Mouse (Mus musculus) G1E-ER4 (cell line): ENCODE data around the gene Iqgap3. TPM values are rescaled to one million over a fixed set of nuclear protein-coding genes. Genes with fewer than 3 reads are reported as not detected.

Experiments used
- GATA1 ChIP-seq: IDR thresholded peaks from one replicate; pipeline ENCODE4 v1.8.0; 2012; ENCODE audit warnings: low read length, inconsistent platforms
- polyA plus RNA-seq: library from polyadenylated mRNA; stranded (reverse); fragments of >175 nt; gene quantifications from 2 replicates; pipeline ENCODE4 v1.2.3, GENCODE M21; 2012

Iqgap3 gene
- polyA plus RNA-seq, 1 experiment: 7.6 TPM

DNA sequence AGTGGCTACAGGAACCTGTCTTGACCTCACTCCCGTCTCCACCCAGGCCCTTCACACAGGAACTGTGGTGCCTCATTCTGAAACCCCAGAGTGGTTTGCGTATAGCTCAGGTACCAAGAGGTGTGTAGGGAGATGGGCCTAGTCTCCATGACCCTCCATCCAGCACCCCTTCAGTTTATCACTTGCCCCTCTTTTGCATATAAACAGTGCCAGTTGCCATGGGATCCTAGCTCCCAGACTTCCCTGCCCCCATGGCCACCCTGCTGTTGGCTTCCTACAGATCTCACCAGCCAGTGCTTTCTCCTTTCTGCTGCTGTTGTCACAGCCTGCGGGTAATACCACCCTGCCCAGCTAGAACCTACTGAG is 69.2 kb downstream of the Iqgap3 start:
- no peak for TF ChIP-seq GATA1

DNA sequence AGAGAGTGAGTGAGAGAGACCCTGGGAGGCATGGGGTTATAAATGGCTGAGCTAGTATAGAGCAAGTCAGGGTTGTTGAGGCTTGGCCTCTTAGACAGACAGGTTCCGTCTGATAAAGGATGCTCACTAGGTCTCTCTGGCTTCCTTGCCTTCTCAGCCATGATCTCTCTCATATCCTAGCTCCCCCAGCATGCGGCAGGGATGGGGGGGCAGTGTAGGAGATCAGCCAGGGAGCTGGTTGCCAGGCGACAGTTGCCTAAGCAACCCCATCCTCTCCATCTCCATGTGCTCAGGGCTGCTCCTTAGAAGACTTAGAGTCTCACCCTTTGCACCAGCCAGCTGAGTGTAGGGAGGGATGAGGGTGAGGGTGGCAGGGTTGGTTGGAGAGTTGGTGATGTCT is 70.3 kb downstream of the Iqgap3 start:
- TF ChIP-seq GATA1: no peak

DNA sequence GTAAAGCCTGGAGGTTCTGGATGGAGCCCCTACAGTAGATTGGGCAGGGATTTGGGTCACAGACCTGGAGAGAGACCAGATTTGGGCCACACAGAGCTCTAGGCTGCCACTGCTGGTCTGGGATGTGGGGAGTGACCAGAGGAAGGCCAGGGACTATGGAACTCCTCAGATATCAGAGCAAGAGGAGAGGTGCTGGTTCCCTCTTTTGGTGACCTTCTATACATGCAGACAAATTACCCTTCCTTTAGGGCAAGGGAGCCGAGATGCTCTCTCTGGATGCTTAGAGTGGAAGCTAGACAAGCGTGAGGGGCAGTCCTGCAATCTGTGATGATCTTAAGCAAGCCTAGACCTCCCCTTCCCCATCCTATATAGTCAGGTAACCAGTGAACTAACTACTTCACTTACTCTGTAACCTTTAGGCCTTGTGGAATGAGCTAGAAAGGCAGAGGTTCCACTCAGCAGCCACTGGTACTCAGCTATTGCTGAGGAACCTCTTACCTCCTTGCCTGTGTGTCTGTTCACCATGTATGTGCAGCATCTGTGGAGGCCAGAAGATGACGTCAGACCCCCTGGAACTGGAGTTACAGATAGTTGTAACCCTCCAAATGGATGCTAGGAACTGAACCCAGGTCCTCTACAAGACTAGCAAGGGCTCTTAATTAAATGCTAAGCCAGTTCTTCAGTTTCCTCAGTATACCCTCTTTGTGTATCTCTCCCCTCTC is 71.7 kb downstream of the Iqgap3 start:
- no peak for TF ChIP-seq GATA1

DNA sequence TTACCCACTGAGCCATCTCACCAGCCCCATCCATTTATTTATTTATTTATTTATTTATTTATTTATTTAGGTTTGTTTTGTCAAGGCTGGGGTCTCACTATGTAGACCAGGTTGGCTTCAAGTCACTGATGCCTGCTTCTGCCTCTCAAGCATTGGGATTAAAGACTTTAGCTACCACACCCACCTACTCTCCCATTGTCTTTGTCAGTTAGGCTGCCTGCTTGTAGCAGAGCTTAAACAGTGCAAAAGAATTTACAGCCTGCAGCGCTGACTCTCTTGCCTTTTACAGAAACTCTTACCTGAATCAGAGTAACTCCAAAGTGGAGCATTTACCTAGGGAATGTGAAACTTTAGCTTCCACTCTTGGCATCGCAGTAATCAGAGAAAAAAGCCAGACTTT is 72.5 kb downstream of the Iqgap3 start:
- no peak for TF ChIP-seq GATA1

DNA sequence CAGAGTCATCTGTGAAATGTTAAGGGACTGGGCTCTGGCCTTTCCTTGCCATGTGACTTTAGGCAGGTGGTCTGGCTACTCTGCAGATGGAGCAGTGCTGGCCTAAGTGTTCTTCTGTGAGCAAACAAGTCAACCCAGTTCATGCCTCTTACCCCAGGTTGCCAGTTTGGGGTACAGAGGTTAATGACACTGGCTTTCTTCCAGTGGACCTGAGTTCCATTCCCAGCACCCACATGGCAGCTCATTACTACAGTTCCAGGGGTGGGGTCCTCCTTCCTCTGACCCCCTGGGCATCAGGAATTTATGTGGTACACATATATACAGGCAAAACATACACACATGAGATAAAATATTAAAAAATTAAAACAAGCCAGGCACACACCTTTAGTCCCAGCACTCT is 75.0 kb downstream of the Iqgap3 start:
- no peak for TF ChIP-seq GATA1

DNA sequence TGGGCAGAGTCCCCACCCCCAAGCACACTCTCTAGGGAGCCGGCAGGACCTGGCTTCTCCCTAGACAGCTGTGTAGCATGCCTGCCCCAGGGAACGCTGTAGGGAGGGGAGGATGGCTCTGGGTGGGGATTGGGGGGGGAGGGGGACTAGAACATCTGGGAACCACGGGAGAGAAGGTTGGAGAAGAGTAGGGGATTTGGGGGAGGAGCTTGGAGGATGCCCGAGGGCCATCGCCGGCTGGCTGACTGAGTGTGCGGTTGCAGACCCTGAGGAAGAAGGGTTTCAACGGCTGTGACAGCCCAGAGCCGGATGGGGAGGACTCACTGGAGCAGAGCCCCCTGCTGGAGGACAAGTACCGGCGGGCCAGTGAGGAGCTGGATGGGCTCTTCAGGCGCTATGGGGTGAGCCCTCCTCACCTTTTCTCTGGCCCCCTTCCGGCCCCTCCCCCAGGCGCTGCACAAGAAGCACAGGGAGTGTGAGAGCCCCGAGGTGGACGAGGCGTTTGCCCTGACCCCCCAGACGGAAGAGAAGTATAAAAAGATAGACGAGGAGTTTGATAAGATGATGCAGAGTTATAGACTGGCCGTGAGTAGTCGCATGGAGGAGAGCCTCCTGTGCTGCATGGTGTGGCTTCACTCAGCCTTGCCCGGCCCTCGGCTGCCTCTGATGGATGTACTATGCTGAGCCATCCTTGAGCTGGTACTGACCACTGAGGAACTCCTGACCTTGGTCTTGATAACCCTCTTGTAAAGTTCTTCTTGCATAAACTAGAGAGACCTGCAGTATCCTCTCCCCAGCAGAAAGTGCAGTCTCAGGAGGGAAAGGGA is 76.2 kb downstream of the Iqgap3 start:
- TF ChIP-seq GATA1: no peak

DNA sequence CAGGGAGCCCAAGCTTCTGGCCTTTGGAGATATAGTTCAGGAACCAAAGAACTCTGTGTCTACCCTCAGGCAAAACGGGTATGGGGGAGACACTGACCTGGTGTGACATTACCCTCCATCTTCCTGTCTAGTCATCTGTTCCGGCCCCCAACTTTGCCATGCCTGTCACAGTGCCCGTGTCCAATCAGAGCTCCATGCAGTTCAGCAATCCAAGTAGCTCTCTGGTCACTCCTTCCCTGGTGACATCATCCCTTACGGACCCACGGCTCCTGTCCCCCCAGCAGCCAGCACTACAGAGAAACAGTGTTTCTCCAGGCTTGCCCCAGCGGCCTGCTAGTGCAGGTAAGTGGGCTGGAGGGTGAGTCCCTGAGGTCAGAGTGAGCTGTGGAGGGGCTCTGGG is 77.2 kb downstream of the Iqgap3 start:
- TF ChIP-seq GATA1: no peak

DNA sequence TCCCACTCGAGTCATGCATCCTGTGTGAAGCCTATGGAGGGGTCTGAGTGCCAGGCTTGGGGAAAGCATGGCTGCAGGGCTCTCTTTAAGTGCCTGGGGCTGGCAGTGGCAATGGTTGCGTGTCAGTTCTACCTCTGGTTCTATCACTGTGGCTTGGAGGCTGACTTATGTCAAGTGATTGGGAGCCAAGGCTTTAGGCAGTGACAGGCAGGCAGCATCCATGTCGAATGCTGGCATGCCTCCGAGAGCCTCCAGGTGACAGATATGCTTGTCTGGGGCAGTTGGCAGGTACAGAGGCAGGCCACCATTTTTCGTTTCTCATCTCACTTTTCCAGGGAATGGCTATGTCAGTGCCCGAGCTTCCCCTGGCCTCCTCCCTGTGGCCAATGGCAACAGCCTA is 79.1 kb downstream of the Iqgap3 start:
- no peak for TF ChIP-seq GATA1

DNA sequence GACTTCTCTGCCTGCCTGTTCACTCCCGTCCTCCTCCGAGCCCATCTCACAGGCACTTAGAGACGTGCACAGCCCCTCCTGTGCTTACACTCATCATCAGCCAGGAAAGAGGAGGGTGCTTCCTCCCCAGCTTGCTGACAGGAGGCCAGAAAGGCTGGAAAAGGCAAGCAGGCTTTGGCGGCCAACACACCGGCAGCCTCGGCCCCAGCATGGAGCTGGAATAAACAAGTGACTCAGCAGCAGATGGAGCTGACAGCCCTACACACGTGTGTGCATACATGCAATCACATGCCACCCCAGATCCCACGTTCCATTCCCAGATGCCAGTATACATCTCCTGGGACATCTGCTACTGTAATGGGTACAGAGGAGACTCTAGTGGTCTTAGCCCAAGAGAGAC is 80.5 kb downstream of the Iqgap3 start:
- TF ChIP-seq GATA1: no peak

DNA sequence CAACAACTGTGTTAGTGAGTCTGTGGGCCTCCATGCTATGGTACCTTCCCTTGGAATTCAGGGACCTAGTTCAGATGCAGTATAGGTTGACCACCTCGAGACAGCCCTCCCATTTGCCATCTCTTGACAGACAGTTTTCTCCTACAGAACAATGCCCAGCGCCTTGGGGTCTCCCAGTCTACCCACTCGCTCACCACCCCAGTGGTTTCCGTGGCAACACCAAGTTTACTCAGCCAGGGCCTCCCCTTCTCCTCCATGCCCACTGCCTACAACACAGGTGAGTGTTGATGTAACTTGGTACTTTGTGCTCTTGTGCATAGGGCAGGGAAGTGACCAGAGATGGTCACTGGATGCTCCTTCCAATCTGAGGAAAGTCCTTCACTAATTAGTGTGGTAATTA is 81.0 kb downstream of the Iqgap3 start:
- TF ChIP-seq GATA1: no peak

DNA sequence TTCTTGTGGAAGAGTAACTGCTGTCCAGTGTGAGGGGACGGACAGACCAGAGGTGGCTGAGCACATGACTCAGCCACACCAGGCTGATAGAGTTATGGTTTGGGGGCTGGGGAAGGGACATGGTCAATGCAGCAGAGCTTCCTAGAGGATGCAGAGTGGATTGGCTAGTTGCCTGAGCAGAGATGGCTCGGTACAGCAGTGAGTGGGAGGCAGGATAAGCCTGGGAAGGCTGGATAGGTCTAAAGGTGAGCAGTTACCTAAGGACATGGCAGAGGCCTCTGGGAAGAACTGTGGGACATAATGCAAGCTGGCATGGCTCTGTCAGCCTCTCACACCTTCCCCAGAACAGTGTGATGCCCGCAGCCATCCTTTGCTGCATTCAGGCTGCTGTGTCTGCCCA is 82.1 kb downstream of the Iqgap3 start:
- no peak for TF ChIP-seq GATA1

DNA sequence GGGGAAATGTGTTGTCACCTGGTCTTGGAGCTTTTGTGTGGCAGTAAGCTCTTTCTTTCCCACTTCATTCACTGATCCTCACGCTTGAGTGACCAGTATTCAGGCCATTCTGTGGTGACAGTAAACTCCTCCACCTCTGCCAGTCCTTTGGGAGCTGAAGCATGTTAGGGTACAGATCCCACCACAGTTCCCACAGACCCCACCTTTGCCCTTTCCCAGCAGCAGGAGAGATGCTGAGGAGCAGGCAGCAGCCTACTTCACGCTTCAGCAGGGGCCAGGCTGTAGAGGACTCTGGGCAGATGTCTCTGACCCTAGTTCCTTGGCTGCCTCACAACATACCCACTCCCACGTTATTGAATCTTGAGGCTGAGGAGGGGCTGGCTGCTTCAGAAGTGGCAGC is 82.5 kb downstream of the Iqgap3 start:
- TF ChIP-seq GATA1: no peak

DNA sequence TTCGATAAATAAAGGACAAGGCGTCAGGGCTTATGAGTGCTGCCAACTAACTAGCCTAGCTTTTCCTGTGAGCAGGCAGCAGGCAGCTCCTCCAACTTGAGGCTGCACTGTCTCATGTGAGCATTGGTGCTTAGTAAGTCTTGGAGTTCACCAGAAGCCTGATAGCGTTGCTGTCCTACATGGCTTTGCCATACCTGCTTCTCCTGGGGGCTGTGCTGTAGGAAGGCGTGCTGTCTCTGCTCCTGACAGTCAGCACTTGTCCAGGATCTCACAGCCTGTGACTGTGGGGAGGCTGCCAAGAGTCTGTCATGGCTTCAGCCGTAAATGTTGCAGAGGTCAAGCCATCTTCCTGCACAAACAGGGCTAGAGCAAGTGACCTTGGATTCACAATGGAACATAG is 84.3 kb downstream of the Iqgap3 start:
- no peak for TF ChIP-seq GATA1

DNA sequence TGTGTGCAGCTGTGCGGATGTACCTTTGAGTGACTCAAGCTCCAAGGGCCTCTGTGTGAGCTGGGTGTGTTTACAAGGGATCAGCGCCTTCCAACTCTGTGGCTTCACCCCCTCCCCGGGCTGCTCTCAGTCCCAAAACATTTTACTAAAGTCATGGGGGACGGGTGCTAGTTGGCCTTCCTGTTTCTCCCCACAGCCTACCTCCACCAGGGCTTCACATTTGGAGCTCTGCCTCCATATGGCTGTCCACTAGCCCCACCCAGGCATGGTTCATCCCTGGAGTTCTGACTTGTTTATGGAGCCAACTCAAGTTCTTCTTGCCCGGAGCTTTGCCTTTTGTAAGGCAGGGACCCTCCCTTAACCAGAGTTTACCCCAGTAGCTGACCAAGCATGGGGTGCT is 88.6 kb downstream of the Iqgap3 start:
- no peak for TF ChIP-seq GATA1

Other genes with a start within 250 kb of the Iqgap3 start
- 0.02 TPM in 1 of 2 replicates, not detected in the other for gene Sh2d2a, start 235.2 kb upstream of the Iqgap3 start, polyA plus RNA-seq
- gene Prcc, start 196.4 kb upstream of the Iqgap3 start, polyA plus RNA-seq: 81.3 and 101 TPM in 2 replicates
- gene Hdgf, start 175.7 kb upstream of the Iqgap3 start, polyA plus RNA-seq: 2,373 and 3,088 TPM in 2 replicates
- 13.8 and 15.8 TPM in 2 replicates for gene Mrpl24, start 162.5 kb upstream of the Iqgap3 start, polyA plus RNA-seq
- gene Isg20l2, start 151.7 kb upstream of the Iqgap3 start, polyA plus RNA-seq: 14.0 and 17.6 TPM in 2 replicates
- gene Rrnad1, start 151.3 kb upstream of the Iqgap3 start, polyA plus RNA-seq: 16.3 and 26.0 TPM in 2 replicates
- not detected in 2 replicates for gene Crabp2, start 133.3 kb upstream of the Iqgap3 start, polyA plus RNA-seq
- not detected in 2 replicates for gene Nes, start 110.9 kb upstream of the Iqgap3 start, polyA plus RNA-seq
- gene Bcan, start 81.7 kb upstream of the Iqgap3 start, polyA plus RNA-seq: not detected in 2 replicates
- not detected in 2 replicates for gene Hapln2, start 54.4 kb upstream of the Iqgap3 start, polyA plus RNA-seq
- gene Gpatch4, start 38.9 kb upstream of the Iqgap3 start, polyA plus RNA-seq: 34.8 and 53.1 TPM in 2 replicates
- 26.1 and 37.5 TPM in 2 replicates for gene Naxe, start 23.5 kb upstream of the Iqgap3 start, polyA plus RNA-seq
- not detected in 2 replicates for gene Ttc24, start 3.7 kb upstream of the Iqgap3 start, polyA plus RNA-seq
- gene Mef2d, start 60.4 kb downstream of the Iqgap3 start, polyA plus RNA-seq: 164 and 168 TPM in 2 replicates
- gene Rhbg, start 172.7 kb downstream of the Iqgap3 start, polyA plus RNA-seq: not detected in 2 replicates
- gene Gm38392, start 205.2 kb downstream of the Iqgap3 start, polyA plus RNA-seq: not detected in 2 replicates
- 0.52 and 1.1 TPM in 2 replicates for gene Tsacc, start 215.0 kb downstream of the Iqgap3 start, polyA plus RNA-seq
- gene Cct3, start 215.1 kb downstream of the Iqgap3 start, polyA plus RNA-seq: 13.4 and 13.6 TPM in 2 replicates
- 18.7 and 56.8 TPM in 2 replicates for gene Glmp, start 243.1 kb downstream of the Iqgap3 start, polyA plus RNA-seq